Mouse (Mus musculus): ENCODE measurements around the gene Arntl.

Arntl gene

GRCm38 (mm10) chr7:113208388-113208753 lies 1.1 kb downstream of the Arntl start:
- DNase-seq (ENCODE audit: low spot score): no peak

- no peak for DNase-seq (ENCODE audit: low spot score)
Observed at GRCm38 (mm10) chr7:113210441-113210840, 3.2 kb downstream of the Arntl start.

- DNase-seq (ENCODE audit: low spot score): no peak
Observed at GRCm38 (mm10) chr7:113214245-113215169, 7.2 kb downstream of the Arntl start.

GRCm38 (mm10) chr7:113216152-113216551 lies 8.9 kb downstream of the Arntl start:
- no peak for DNase-seq (ENCODE audit: low spot score)

GRCm38 (mm10) chr7:113219416-113219815 lies 12.2 kb downstream of the Arntl start:
- DNase-seq (ENCODE audit: low spot score): no peak

- DNase-seq (ENCODE audit: low spot score): no peak
Observed at GRCm38 (mm10) chr7:113219864-113220263, 12.6 kb downstream of the Arntl start.

GRCm38 (mm10) chr7:113220691-113221238 lies 13.5 kb downstream of the Arntl start:
- no peak for DNase-seq (ENCODE audit: low spot score)

- DNase-seq (ENCODE audit: low spot score): no peak
Observed at GRCm38 (mm10) chr7:113222821-113223220, 15.6 kb downstream of the Arntl start.

- no peak for DNase-seq (ENCODE audit: low spot score)
Observed at GRCm38 (mm10) chr7:113224620-113225019, 17.4 kb downstream of the Arntl start.

- DNase-seq (ENCODE audit: low spot score): no peak
Observed at GRCm38 (mm10) chr7:113228498-113228897, 21.2 kb downstream of the Arntl start.

GRCm38 (mm10) chr7:113236135-113236534 lies 28.9 kb downstream of the Arntl start:
- DNase-seq (ENCODE audit: low spot score): peak; percentile 75

- DNase-seq (ENCODE audit: low spot score): no peak
Observed at GRCm38 (mm10) chr7:113238365-113238764, 31.1 kb downstream of the Arntl start.

GRCm38 (mm10) chr7:113239448-113240130 lies 32.3 kb downstream of the Arntl start:
- no peak for DNase-seq (ENCODE audit: low spot score)

GRCm38 (mm10) chr7:113240438-113240837 lies 33.2 kb downstream of the Arntl start:
- DNase-seq (ENCODE audit: low spot score): no peak

GRCm38 (mm10) chr7:113241901-113242661 lies 34.8 kb downstream of the Arntl start:
- peak; percentile 62 for DNase-seq (ENCODE audit: low spot score)

- DNase-seq (ENCODE audit: low spot score): peak; percentile 75
Observed at GRCm38 (mm10) chr7:113242688-113243087, 35.4 kb downstream of the Arntl start.

- no peak for DNase-seq (ENCODE audit: low spot score)
Observed at GRCm38 (mm10) chr7:113245144-113245543, 37.9 kb downstream of the Arntl start.

GRCm38 (mm10) chr7:113246512-113246911 lies 39.2 kb downstream of the Arntl start:
- DNase-seq (ENCODE audit: low spot score): no peak

- no peak for DNase-seq (ENCODE audit: low spot score)
Observed at GRCm38 (mm10) chr7:113247167-113247566, 39.9 kb downstream of the Arntl start.

- peak; percentile 71 for DNase-seq (ENCODE audit: low spot score)
Observed at GRCm38 (mm10) chr7:113249134-113249825, 42.0 kb downstream of the Arntl start.

GRCm38 (mm10) chr7:113250433-113250991 lies 43.2 kb downstream of the Arntl start:
- DNase-seq (ENCODE audit: low spot score): peak; percentile 39

Data from urinary bladder, postnatal 14 days (tissue).